Mouse (Mus musculus): ENCODE measurements around the gene Tomm5. TPM values are rescaled to one million over a fixed set of nuclear protein-coding genes. Genes with fewer than 3 reads are reported as not detected.

Gene Tomm5
- polyA plus RNA-seq (2014; fragmentation: Illumina TruSeq; extraction: RNeasy Lipid Tissue Mini Kit (QIAGEN cat#74804); ENCODE audit: low read depth, low replicate concordance): 13.4 TPM

DNA sequence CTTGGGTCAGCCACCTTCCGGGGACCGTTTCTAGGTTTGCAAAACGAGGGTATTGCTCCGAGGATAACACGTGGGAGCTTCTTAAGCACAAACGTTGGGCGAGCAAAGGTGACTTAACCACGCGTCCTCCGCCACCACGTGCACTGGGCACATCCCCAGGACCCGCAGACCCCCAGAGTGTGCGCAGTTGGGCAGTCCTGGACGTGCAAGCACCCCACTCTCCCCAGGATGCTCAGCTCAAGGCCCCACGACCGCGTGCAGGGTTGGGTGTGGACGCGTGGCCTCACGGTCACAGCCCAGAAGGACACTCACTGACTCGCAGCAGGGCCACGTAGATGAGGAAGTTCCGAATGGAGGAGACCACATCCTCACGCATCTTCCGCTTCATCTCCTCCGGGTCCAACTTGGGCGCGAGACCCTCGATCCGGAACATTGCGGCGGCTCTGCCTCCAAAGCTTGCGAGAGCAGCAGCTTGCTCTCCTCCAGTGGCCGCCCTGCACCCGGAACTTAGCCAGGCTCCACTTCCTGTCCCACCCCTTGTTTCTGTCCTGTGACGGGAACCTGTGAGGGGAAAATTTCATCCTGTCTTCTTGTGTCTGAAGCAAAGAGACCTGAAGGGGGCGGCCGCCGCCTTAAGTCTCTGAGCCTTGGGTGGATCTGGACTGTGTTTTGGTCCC is at the start of gene Tomm5:
Gene Tomm5 (minus strand): TSS at position 514 of the 677 bp plus-strand sequence.

DNA sequence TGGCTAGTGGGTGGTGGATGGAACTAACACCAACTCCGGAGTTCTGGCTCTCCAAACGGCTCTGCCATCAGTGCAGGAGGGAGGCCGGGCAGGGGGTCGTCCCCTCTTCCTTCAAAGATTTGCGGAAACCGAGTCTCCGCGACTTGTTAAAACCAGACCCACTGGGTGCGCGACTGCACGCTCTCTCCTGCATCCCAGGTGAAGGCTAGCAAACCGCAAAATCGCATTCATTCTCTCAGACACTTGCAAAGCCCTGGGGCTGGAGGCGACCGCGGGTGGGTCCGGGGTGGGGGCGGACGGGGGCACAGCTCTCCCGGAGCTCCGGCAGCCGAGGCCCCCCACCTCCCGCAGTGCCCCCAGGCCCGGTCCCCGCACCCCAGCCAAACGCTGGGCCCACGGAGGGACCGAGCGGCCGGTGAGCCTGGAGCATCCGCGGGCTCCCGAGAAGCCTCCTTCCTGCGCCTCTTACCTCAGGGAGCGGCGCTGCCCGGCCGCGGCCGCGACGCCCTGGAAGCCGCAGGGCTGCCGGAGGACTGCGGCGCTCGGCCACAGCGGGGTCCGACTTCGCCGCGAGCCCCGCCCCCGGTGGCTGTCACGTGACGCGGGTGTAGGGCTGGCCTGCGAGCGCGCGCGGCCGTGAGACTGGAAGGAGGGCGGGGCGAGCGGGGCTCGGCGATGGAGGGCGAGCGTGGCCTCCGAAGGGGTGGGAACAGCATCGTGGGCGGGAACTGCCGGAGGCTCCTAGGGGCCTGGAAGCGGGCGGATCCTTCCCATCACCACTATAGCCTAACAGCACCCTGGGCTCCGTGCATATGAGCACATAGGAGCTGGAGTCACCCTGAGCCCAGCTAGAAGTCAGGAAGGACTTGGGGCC is 23.7 kb downstream of the Tomm5 start, which contains the start of gene Fbxo10:
Gene Fbxo10 (minus strand): TSS at position 584 of the 874 bp plus-strand sequence.

Other genes with a start within 250 kb of the Tomm5 start
- gene Grhpr, start 126.7 kb downstream of the Tomm5 start, polyA plus RNA-seq (2014; fragmentation: Illumina TruSeq; extraction: RNeasy Lipid Tissue Mini Kit (QIAGEN cat#74804); ENCODE audit: low read depth, low replicate concordance): 1.1 TPM
- 18.0 TPM for gene Zbtb5, start 95.7 kb downstream of the Tomm5 start, polyA plus RNA-seq (2014; fragmentation: Illumina TruSeq; extraction: RNeasy Lipid Tissue Mini Kit (QIAGEN cat#74804); ENCODE audit: low read depth, low replicate concordance)
- gene Polr1e, start 89.5 kb downstream of the Tomm5 start, polyA plus RNA-seq (2014; fragmentation: Illumina TruSeq; extraction: RNeasy Lipid Tissue Mini Kit (QIAGEN cat#74804); ENCODE audit: low read depth, low replicate concordance): 8.8 TPM
- 0.52 TPM for gene Fbxo10, start 23.5 kb downstream of the Tomm5 start, polyA plus RNA-seq (2014; fragmentation: Illumina TruSeq; extraction: RNeasy Lipid Tissue Mini Kit (QIAGEN cat#74804); ENCODE audit: low read depth, low replicate concordance)
- gene Frmpd1, start 76.8 kb upstream of the Tomm5 start, polyA plus RNA-seq (2014; fragmentation: Illumina TruSeq; extraction: RNeasy Lipid Tissue Mini Kit (QIAGEN cat#74804); ENCODE audit: low read depth, low replicate concordance): 1.4 TPM
- gene Trmt10b, start 189.0 kb upstream of the Tomm5 start, polyA plus RNA-seq (2014; fragmentation: Illumina TruSeq; extraction: RNeasy Lipid Tissue Mini Kit (QIAGEN cat#74804); ENCODE audit: low read depth, low replicate concordance): 32.6 TPM
- gene Dcaf10, start 234.0 kb upstream of the Tomm5 start, polyA plus RNA-seq (2014; fragmentation: Illumina TruSeq; extraction: RNeasy Lipid Tissue Mini Kit (QIAGEN cat#74804); ENCODE audit: low read depth, low replicate concordance): 32.1 TPM
- 99.5 TPM for gene Exosc3, start 234.6 kb upstream of the Tomm5 start, polyA plus RNA-seq (2014; fragmentation: Illumina TruSeq; extraction: RNeasy Lipid Tissue Mini Kit (QIAGEN cat#74804); ENCODE audit: low read depth, low replicate concordance)